Mouse (Mus musculus): ENCODE results near the gene Timm8a1. TPM values are rescaled to one million over a fixed set of nuclear protein-coding genes. Genes with fewer than 3 reads are reported as not detected.
A peak's percentile ranks its signal among the peaks of the same experiment; 100 is the strongest.

The Timm8a1 gene
- polyA plus RNA-seq (2015; fragmentation: Nextera tagmentation; extraction: Ambion mirVana) = 68.6 and 71.5 TPM in 2 replicates

DNA sequence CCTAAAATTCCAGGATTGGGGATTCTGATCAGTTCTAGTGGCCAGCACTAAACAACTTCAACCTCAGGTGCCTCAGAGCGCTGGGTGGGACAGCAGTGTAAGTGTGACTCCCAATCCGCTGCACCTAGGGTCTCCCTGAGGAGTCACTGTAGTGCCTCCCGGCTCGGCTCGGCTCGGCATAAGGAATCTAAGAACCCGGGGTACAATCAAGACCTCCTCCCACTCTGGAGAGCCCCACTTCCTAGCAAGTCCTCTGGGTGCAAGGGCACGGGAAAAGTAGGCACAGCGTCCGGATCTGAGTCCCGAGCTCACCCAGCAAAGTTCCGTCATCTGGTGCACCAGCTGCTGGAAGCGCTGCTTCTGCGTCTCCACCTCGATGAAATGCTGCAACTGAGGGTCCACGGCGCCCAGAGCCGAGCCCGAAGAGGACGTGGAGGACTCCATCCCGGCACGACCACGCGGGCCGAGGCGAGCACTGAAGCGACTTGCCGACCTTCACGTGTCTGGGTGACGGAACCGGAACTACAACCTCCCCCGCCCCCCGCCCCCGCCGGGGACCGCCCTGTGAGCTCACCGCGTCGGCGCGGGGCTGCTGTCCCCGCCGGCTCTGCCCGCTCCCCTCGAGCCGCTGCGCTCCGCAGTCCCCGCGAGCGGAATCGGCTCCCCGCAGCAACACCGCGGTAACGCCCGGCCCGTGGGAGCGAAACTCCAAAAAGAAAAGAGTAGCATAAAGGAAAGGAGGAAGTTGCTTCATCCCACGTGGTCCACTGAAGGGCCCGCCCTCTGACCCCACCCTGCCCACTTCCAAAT, at the start of gene Timm8a1:
TSS of gene Timm8a1 (minus strand) at position 721 of the 810 bp plus-strand sequence.
- H3K36me3 ChIP-seq (ENCODE audit: control insufficient read depth, insufficient read depth) = no peaks in the 10 kb centered on the region
- peak; percentile 93 for ATAC-seq
- no peaks in the 10 kb centered on the region for H3K9me3 ChIP-seq (ENCODE audit: control insufficient read depth)
- no peak for TF ChIP-seq CTCF (IDR thresholded peaks at IDR 0.05; ENCODE audit: low read depth)
- peak within 1 kb of the TSS; percentile 87 for H3K27ac ChIP-seq (ENCODE audit: low read depth, low read length)
- peak within 1 kb of the TSS; percentile 69 for H3K4me2 ChIP-seq (replicated peaks; ENCODE audit: low read depth)
- H3K9ac ChIP-seq (ENCODE audit: low read depth, low read length) = peak within 1 kb of the TSS; percentile 54
- 25% methylated on average over 37 of the region's 61 CpGs for WGBS
- no peaks in the 10 kb centered on the region for H3K4me1 ChIP-seq (replicated peaks; ENCODE audit: control insufficient read depth, insufficient read depth, low read length)
- H3K4me3 ChIP-seq (ENCODE audit: low read depth, low read length) = peak within 1 kb of the TSS; percentile 52
- no peaks in the 10 kb centered on the region for H3K27me3 ChIP-seq (replicated peaks; ENCODE audit: control insufficient read depth, insufficient read depth, low read length)

DNA sequence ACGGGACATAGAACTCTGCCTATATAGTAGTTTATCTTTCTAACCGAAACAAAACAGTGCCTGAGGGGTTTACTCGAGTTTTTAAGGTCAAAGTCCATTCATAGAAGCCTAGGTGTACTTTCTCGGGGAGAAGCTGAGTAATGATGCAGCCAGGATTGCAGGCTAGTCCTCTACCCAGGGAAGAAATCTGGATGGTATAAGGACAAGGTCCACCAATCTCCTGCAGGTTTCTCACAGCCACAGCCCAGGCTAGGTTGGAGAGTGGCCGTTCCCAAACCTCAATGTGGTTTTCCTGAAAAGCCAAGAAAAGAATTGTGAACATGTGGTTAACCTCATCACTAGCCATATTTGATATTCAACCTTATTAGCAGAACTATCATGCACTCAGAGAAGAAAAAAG, 48.2 kb upstream of the Timm8a1 start:
- no peak for TF ChIP-seq CTCF (IDR thresholded peaks at IDR 0.05; ENCODE audit: low read depth)
- peak; percentile 70 for ATAC-seq
- no peaks in the 10 kb centered on the region for H3K4me1 ChIP-seq (replicated peaks; ENCODE audit: control insufficient read depth, insufficient read depth, low read length)
- H3K27ac ChIP-seq (ENCODE audit: low read depth, low read length) = no peak overlapping the region
- no peak overlapping the region for H3K9ac ChIP-seq (ENCODE audit: low read depth, low read length)
- H3K9me3 ChIP-seq (ENCODE audit: control insufficient read depth) = no peaks in the 10 kb centered on the region
- 34% methylated on average over 5 of the region's 5 CpGs for WGBS
- H3K27me3 ChIP-seq (replicated peaks; ENCODE audit: control insufficient read depth, insufficient read depth, low read length) = no peaks in the 10 kb centered on the region
- H3K4me2 ChIP-seq (replicated peaks; ENCODE audit: low read depth) = no peak overlapping the region
- H3K4me3 ChIP-seq (ENCODE audit: low read depth, low read length) = no peak overlapping the region
- no peaks in the 10 kb centered on the region; the same call in 1 of the 2 replicates for H3K36me3 ChIP-seq (ENCODE audit: control insufficient read depth, insufficient read depth)

DNA sequence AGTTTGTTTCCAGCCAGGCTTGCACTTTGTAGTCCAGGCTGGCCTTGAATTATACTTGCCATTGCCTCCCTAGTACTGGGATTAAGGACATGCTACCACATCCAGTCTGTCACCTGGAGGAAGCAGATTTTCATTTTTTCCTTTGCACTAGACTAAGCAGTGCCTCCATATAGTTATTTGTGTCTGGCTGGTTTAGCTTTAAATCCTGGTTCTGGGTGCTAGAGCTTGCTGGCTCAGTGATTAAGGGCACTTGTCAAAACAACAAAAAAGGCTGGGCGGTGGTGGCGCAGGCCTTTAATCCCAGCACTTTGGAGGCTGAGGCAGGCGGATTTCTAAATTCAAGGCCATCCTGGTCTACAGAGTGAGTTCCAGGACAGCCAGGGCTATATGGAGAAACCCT, 47.3 kb upstream of the Timm8a1 start:
- no peak for TF ChIP-seq CTCF (IDR thresholded peaks at IDR 0.05; ENCODE audit: low read depth)
- Histone ChIP-seq H3K27ac (ENCODE audit: low read depth, low read length) (no peak overlapping the region), H3K9me3 (ENCODE audit: control insufficient read depth) (no peaks in the 10 kb centered on the region), H3K4me3 (ENCODE audit: low read depth, low read length) (no peak overlapping the region), H3K36me3 (ENCODE audit: control insufficient read depth, insufficient read depth) (no peaks in the 10 kb centered on the region; the same call in 1 of the 2 replicates), H3K9ac (ENCODE audit: low read depth, low read length) (no peak overlapping the region), H3K4me1 (replicated peaks; ENCODE audit: control insufficient read depth, insufficient read depth, low read length) (no peaks in the 10 kb centered on the region), H3K27me3 (replicated peaks; ENCODE audit: control insufficient read depth, insufficient read depth, low read length) (no peaks in the 10 kb centered on the region), H3K4me2 (replicated peaks; ENCODE audit: low read depth) (no peak overlapping the region)
- 81% methylated on average over 3 of the region's 3 CpGs for WGBS
- no peak for ATAC-seq

DNA sequence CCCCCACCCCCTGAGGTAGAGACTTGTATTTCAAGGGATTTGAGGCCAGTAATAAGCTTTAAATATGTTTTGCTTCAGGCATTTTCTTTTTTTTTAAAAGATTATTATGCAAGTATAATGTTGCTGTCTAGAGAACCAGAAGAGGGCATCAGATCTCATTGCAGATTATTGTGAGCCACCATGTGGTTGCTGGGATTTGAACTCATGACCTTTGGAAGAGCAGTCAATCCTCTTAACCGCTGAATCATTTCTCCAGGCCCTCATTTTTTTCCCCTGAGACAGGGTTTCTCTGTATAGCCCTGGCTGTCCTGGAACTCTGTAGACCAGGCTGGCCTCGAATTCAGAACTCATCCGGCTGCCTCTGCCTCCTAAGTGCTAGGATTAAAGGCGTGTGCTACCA, 46.6 kb upstream of the Timm8a1 start:
- H3K9ac ChIP-seq (ENCODE audit: low read depth, low read length) = no peak overlapping the region
- no peaks in the 10 kb centered on the region for H3K9me3 ChIP-seq (ENCODE audit: control insufficient read depth)
- no peak for ATAC-seq
- H3K4me1 ChIP-seq (replicated peaks; ENCODE audit: control insufficient read depth, insufficient read depth, low read length) = no peaks in the 10 kb centered on the region
- WGBS = 75% methylated on average over 4 of the region's 4 CpGs
- no peaks in the 10 kb centered on the region for H3K27me3 ChIP-seq (replicated peaks; ENCODE audit: control insufficient read depth, insufficient read depth, low read length)
- H3K27ac ChIP-seq (ENCODE audit: low read depth, low read length) = no peak overlapping the region
- H3K4me3 ChIP-seq (ENCODE audit: low read depth, low read length) = no peak overlapping the region
- no peaks in the 10 kb centered on the region; the same call in 1 of the 2 replicates for H3K36me3 ChIP-seq (ENCODE audit: control insufficient read depth, insufficient read depth)
- no peak for TF ChIP-seq CTCF (IDR thresholded peaks at IDR 0.05; ENCODE audit: low read depth)
- H3K4me2 ChIP-seq (replicated peaks; ENCODE audit: low read depth) = no peak overlapping the region

DNA sequence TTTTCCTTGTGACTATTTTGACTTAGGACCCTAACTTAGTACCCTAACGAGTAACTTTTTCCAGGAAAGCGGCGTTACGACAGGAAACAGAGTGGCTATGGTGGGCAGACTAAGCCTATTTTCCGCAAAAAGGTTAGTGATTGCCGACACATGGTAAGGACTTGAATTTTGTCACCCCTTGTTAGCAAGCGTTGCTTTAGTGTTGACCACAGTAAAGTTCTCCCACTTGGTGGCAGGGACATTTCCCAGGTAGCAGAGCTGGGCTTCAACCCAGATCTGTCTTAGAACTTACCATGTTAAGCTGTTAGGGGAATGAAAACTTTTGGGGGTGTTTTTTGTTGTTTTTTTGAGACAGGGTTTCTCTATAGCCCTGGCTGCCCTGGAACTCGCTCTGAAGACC, 44.8 kb upstream of the Timm8a1 start:
- H3K4me2 ChIP-seq (replicated peaks; ENCODE audit: low read depth) = peak overlapping the region; percentile 65
- no peak for TF ChIP-seq CTCF (IDR thresholded peaks at IDR 0.05; ENCODE audit: low read depth)
- H3K4me1 ChIP-seq (replicated peaks; ENCODE audit: control insufficient read depth, insufficient read depth, low read length) = no peaks in the 10 kb centered on the region
- 31% methylated on average over 8 of the region's 8 CpGs for WGBS
- no peaks in the 10 kb centered on the region for H3K9me3 ChIP-seq (ENCODE audit: control insufficient read depth)
- no peak for ATAC-seq
- peak overlapping the region; percentile 58 for H3K9ac ChIP-seq (ENCODE audit: low read depth, low read length)
- H3K27ac ChIP-seq (ENCODE audit: low read depth, low read length) = 0 out of 2 replicates have a peak overlapping the region, but pooled peaks have one; percentile 64
- no peaks in the 10 kb centered on the region for H3K27me3 ChIP-seq (replicated peaks; ENCODE audit: control insufficient read depth, insufficient read depth, low read length)
- peak overlapping the region; percentile 42 for H3K4me3 ChIP-seq (ENCODE audit: low read depth, low read length)
- no peaks in the 10 kb centered on the region; the same call in 1 of the 2 replicates for H3K36me3 ChIP-seq (ENCODE audit: control insufficient read depth, insufficient read depth)

DNA sequence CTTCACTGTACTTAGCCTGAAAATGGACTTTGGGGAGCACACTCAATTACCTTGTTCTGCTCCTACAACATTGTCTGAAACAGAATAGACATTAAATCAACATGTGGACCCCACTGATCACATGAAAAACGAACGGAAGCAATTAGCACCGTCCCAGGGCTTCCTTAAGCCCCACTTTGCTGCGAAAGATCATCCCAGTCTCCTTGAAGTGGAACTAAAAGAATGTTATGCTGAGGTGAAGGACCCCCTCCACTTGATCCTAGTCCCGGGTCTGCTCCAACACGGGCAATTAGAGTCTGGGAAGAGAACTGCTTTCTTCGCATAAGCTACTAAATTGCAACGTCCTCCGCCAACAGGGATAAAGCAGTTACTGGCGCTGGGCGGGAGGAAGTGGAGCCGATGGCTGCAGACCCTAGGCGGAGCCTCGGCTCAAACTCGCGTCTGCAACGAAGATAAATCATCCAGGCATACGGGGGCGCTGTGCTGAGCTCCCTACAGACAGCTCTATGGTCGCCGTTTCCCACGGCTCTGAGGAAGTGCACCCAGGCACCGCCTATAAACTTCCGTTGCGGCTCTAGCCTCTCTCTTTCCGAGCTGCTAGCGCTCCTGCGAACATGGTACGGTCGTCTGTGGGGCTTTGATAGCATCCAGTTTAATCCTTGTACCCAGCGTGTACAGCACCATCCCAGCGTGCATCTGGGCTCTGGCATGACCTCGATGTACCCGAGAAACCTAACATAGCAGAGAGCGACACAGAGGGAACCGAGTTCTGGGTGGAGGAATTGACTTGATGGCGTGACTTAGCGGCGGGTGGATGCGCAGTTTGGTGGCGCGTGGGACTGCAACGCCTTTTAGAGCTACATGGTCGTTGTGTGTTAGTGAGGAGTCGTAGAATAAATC, 43.7 kb upstream of the Timm8a1 start, which contains the start of gene Rpl36a:
TSS of gene Rpl36a (plus strand) at position 552 of the 900 bp plus-strand sequence.
- TF ChIP-seq CTCF (IDR thresholded peaks at IDR 0.05; ENCODE audit: low read depth) = peak; percentile 80
- peak within 1 kb of the TSS; percentile 58 for H3K9ac ChIP-seq (ENCODE audit: low read depth, low read length)
- H3K9me3 ChIP-seq (ENCODE audit: control insufficient read depth) = no peaks in the 10 kb centered on the region
- H3K27me3 ChIP-seq (replicated peaks; ENCODE audit: control insufficient read depth, insufficient read depth, low read length) = no peaks in the 10 kb centered on the region
- H3K4me2 ChIP-seq (replicated peaks; ENCODE audit: low read depth) = peak within 1 kb of the TSS; percentile 65
- ATAC-seq = peak; percentile 96
- peak within 1 kb of the TSS; percentile 64; the same call in 1 of the 2 replicates for H3K27ac ChIP-seq (ENCODE audit: low read depth, low read length)
- WGBS = 18% methylated on average over 45 of the region's 45 CpGs
- peak within 1 kb of the TSS; percentile 42 for H3K4me3 ChIP-seq (ENCODE audit: low read depth, low read length)
- no peaks in the 10 kb centered on the region for H3K4me1 ChIP-seq (replicated peaks; ENCODE audit: control insufficient read depth, insufficient read depth, low read length)
- no peaks in the 10 kb centered on the region; the same call in 1 of the 2 replicates for H3K36me3 ChIP-seq (ENCODE audit: control insufficient read depth, insufficient read depth)
